Mouse (Mus musculus) forebrain, embryonic 13.5 days (tissue): ENCODE data around the gene Pabpn1l. TPM values are rescaled to one million over a fixed set of nuclear protein-coding genes. Genes with fewer than 3 reads are reported as not detected.
"Not testable (repeated sequence)": the region's sequence is repeated elsewhere in the genome, so short reads cannot be mapped to it uniquely, and the experiment has no call there.

ENCODE experiments used
- ATAC-seq: fragments of 200-750 bp; cut with Nextera tagmentation; 2 replicates; pipeline ENCODE4 v1.8.0; 2017
- H3K27ac ChIP-seq: fragments of 300-500 bp; sonication (generic); 2 replicates; pipeline ENCODE4 v1.5.1; 2015; ENCODE audit warnings: inconsistent platforms, mild to moderate bottlenecking, moderate library complexity
- H3K27me3 ChIP-seq: fragments of 300-500 bp; sonication (generic); 2 replicates; pipeline ENCODE4 v1.6.1; 2015; ENCODE audit warnings: mild to moderate bottlenecking, inconsistent platforms
- H3K36me3 ChIP-seq: fragments of 300-500 bp; sonication (generic); 2 replicates; pipeline ENCODE4 v1.6.1; 2015; ENCODE audit warnings: mild to moderate bottlenecking, inconsistent platforms; ENCODE audit not compliant: poor library complexity, severe bottlenecking
- H3K4me1 ChIP-seq: fragments of 300-500 bp; sonication (generic); 2 replicates; pipeline ENCODE4 v1.6.1; 2015; ENCODE audit warnings: inconsistent platforms
- H3K4me2 ChIP-seq: fragments of 300-500 bp; sonication (generic); 2 replicates; pipeline ENCODE4 v1.6.1; 2015; ENCODE audit warnings: inconsistent platforms, mild to moderate bottlenecking, moderate library complexity
- H3K4me3 ChIP-seq: fragments of 300-500 bp; sonication (generic); 2 replicates; pipeline ENCODE4 v1.5.1; 2015; ENCODE audit warnings: mild to moderate bottlenecking, inconsistent platforms
- H3K9ac ChIP-seq: fragments of 300-500 bp; sonication (generic); 2 replicates; pipeline ENCODE4 v1.6.1; 2015; ENCODE audit warnings: mild to moderate bottlenecking, inconsistent platforms
- H3K9me3 ChIP-seq: fragments of 300-500 bp; sonication (generic); replicated peaks from 2 replicates; pipeline ENCODE4 v1.6.1; 2016; ENCODE audit warnings: inconsistent platforms
- WGBS: fragments of 180-500 bp; shearing (Covaris S2); methylation state at CpG from one replicate; pipeline ENCODE4 v1.1.7; 2015; 5-methylcytosine and 5-hydroxymethylcytosine counted together
- microRNA-seq: library from miRNA; unstranded; fragments of <30 nt; microRNA quantifications from one replicate; pipeline ENCODE4, GENCODE M21; 2016
- polyA plus RNA-seq: library from polyadenylated mRNA; unstranded; fragments of >200 nt; fragmentation: Nextera tagmentation; extraction: Ambion mirVana; gene quantifications from 2 replicates; pipeline ENCODE4 v1.2.1, GENCODE M21; 2015

Gene Pabpn1l
- polyA plus RNA-seq, 1 experiment from 2014 or later = not detected

- not testable (repeated sequence) for H3K27ac ChIP-seq, H3K4me3 ChIP-seq, H3K9me3 ChIP-seq, H3K27me3 ChIP-seq, H3K9ac ChIP-seq, H3K4me2 ChIP-seq, ATAC-seq
- H3K4me1 ChIP-seq = peaks cover 53% of the 10 kb centered on the region
- peaks cover 45% of the 10 kb centered on the region for H3K36me3 ChIP-seq
- WGBS = 29% methylated on average over 4 of the region's 4 CpGs
Measured at GRCm38 (mm10) chr8:122573176-122573575, 49.4 kb downstream of the Pabpn1l start.

GRCm38 (mm10) chr8:122572751-122573150 is 49.8 kb downstream of the Pabpn1l start:
- Histone ChIP-seq H3K9me3 (no peaks in the 10 kb centered on the region), H3K4me1 (peaks cover 53% of the 10 kb centered on the region), H3K27me3 (no peaks in the 10 kb centered on the region), H3K4me2 (no peak overlapping the region), H3K9ac (no peak overlapping the region), H3K4me3 (no peak overlapping the region), H3K27ac (no peak overlapping the region), H3K36me3 (peaks cover 45% of the 10 kb centered on the region)
- no peak for ATAC-seq
- WGBS = 91% methylated on average over 3 of the region's 3 CpGs

GRCm38 (mm10) chr8:122571750-122572267 is 50.7 kb downstream of the Pabpn1l start:
- no peak overlapping the region for H3K9ac ChIP-seq
- no peaks in the 10 kb centered on the region for H3K27me3 ChIP-seq
- peaks cover 45% of the 10 kb centered on the region for H3K36me3 ChIP-seq
- no peaks in the 10 kb centered on the region for H3K9me3 ChIP-seq
- no peak overlapping the region for H3K27ac ChIP-seq
- H3K4me1 ChIP-seq = peaks cover 54% of the 10 kb centered on the region
- ATAC-seq = no peak
- WGBS = 94% methylated on average over 17 of the region's 17 CpGs
- H3K4me2 ChIP-seq = no peak overlapping the region
- H3K4me3 ChIP-seq = no peak overlapping the region

GRCm38 (mm10) chr8:122571153-122571552 is 51.4 kb downstream of the Pabpn1l start:
- ATAC-seq = no peak
- no peaks in the 10 kb centered on the region for H3K9me3 ChIP-seq
- WGBS = 95% methylated on average over 11 of the region's 11 CpGs
- H3K4me1 ChIP-seq = peaks cover 56% of the 10 kb centered on the region
- H3K27ac ChIP-seq = no peak overlapping the region
- H3K36me3 ChIP-seq = peaks cover 45% of the 10 kb centered on the region
- no peak overlapping the region for H3K9ac ChIP-seq
- H3K4me2 ChIP-seq = no peak overlapping the region
- no peak overlapping the region for H3K4me3 ChIP-seq
- no peaks in the 10 kb centered on the region for H3K27me3 ChIP-seq

- Histone ChIP-seq H3K4me2 (peak overlapping the region; percentile 90), H3K27ac (no peak overlapping the region), H3K9ac (no peak overlapping the region), H3K27me3 (no peaks in the 10 kb centered on the region), H3K9me3 (no peaks in the 10 kb centered on the region), H3K36me3 (peaks cover 45% of the 10 kb centered on the region), H3K4me1 (peaks cover 45% of the 10 kb centered on the region), H3K4me3 (peak overlapping the region; percentile 81; the same call in 1 of the 2 replicates)
- no peak for ATAC-seq
- 97% methylated on average over 16 of the region's 16 CpGs for WGBS
Measured at GRCm38 (mm10) chr8:122569996-122570395, 52.5 kb downstream of the Pabpn1l start.

Small RNA genes within 50 kb of the gene (microRNA-seq; reads per million reads assigned to microRNA genes)
- not detected for gene Mir6396

Other genes with a start within 250 kb of the Pabpn1l start
- 47.4 and 52.2 TPM in 2 replicates for gene Zc3h18, start 246.1 kb downstream of the Pabpn1l start, polyA plus RNA-seq
- gene Il17c, start 200.7 kb downstream of the Pabpn1l start, polyA plus RNA-seq = not detected in 2 replicates
- 28.8 and 33.9 TPM in 2 replicates for gene Cyba, start 189.8 kb downstream of the Pabpn1l start, polyA plus RNA-seq
- gene Mvd, start 179.3 kb downstream of the Pabpn1l start, polyA plus RNA-seq = 38.3 and 42.2 TPM in 2 replicates
- 0.10 TPM in 1 of 2 replicates, not detected in the other for gene Snai3, start 162.0 kb downstream of the Pabpn1l start, polyA plus RNA-seq
- 33.6 and 36.1 TPM in 2 replicates for gene Rnf166, start 146.7 kb downstream of the Pabpn1l start, polyA plus RNA-seq
- 69.1 and 69.9 TPM in 2 replicates for gene Ctu2, start 146.6 kb downstream of the Pabpn1l start, polyA plus RNA-seq
- gene Piezo1, start 71.4 kb downstream of the Pabpn1l start, polyA plus RNA-seq = 1.4 and 2.0 TPM in 2 replicates
- gene Cdt1, start 54.7 kb downstream of the Pabpn1l start, polyA plus RNA-seq = 29.1 and 32.3 TPM in 2 replicates
- gene Aprt, start 45.8 kb downstream of the Pabpn1l start, polyA plus RNA-seq = 193 and 198 TPM in 2 replicates
- 3.0 and 3.2 TPM in 2 replicates for gene Galns, start 11.3 kb downstream of the Pabpn1l start, polyA plus RNA-seq
- gene Trappc2l, start 11.1 kb downstream of the Pabpn1l start, polyA plus RNA-seq = 69.3 and 79.6 TPM in 2 replicates
- 12.4 and 13.9 TPM in 2 replicates for gene Cbfa2t3, start 76.4 kb upstream of the Pabpn1l start, polyA plus RNA-seq
- 15.4 and 17.4 TPM in 2 replicates for gene Acsf3, start 152.7 kb upstream of the Pabpn1l start, polyA plus RNA-seq
- 0.28 and 0.74 TPM in 2 replicates for gene Cdh15, start 225.2 kb upstream of the Pabpn1l start, polyA plus RNA-seq